9 mouse cellular contexts compared by ENCODE assay signal in genomic region chr5:43235997-43236396, GRCm38 (mm10). TPM values are rescaled to one million over a fixed set of nuclear protein-coding genes. Genes with fewer than 3 reads are reported as not detected.
DNase-seq lines count a peak whose midpoint lies in the region; ATAC-seq lines count a peak whose summit lies in the region.
"Had no signal": no experiment of that assay in that cellular context is flagged by ENCODE, and none has a peak within 500 bp of the region (broad histone marks: within the 10 kb centered on the region; RNA-seq: fewer than 3 reads in every experiment).

No protein-coding gene starts in this region.

- peak; percentile 42 for DNase-seq in cerebellum, adult 9-10 months
- no peak for DNase-seq in cerebellum, adult 11-12 months
- DNase-seq in large intestine, adult 2 months (ENCODE audit: low read depth, low spot score): peak; percentile 64
- DNase-seq in layer of hippocampus, adult 9-10 months (ENCODE audit: low spot score): no peak
- no peak for DNase-seq in layer of hippocampus, adult 8-10 months (ENCODE audit: low spot score in 2 of 2)
- DNase-seq: lung, postnatal 4 days had no signal

- peak overlapping the region; percentile 91 for H3K4me2 ChIP-seq in stomach, embryonic 14.5 days (replicated peaks; ENCODE audit: low read depth, low read length)

- WGBS in large intestine, adult 2 months: 15% methylated on average over 5 of the region's 5 CpGs
- 28% methylated on average over 5 of the region's 5 CpGs for WGBS in stomach, embryonic 14.5 days

- no peak overlapping the region for H3K9ac ChIP-seq in stomach, embryonic 14.5 days (replicated peaks; ENCODE audit: low read depth, low read length)

- H3K4me3 ChIP-seq in megakaryocyte, embryonic 14.5 days (replicated peaks): peak overlapping the region; percentile 93
- H3K4me3 ChIP-seq in stomach, embryonic 14.5 days (ENCODE audit: low read depth, low read length): peak overlapping the region; percentile 84; the same call in 1 of the 2 replicates

- peaks cover 44% of the 10 kb centered on the region for H3K36me3 ChIP-seq in megakaryocyte, embryonic 14.5 days (replicated peaks; ENCODE audit: low read length)
- H3K36me3 ChIP-seq in stomach, embryonic 14.5 days (ENCODE audit: control insufficient read depth, insufficient read depth, low read length): no peaks in the 10 kb centered on the region

- H3K9me3 ChIP-seq in megakaryocyte, embryonic 14.5 days: no peaks in the 10 kb centered on the region
- H3K9me3 ChIP-seq in stomach, embryonic 14.5 days (ENCODE audit: control insufficient read depth, low read depth, low read length): no peaks in the 10 kb centered on the region

- peaks cover 34% of the 10 kb centered on the region for H3K4me1 ChIP-seq in megakaryocyte, embryonic 14.5 days
- 0 out of 2 replicates have a peak, but pooled peaks cover 2% of the 10 kb centered on the region for H3K4me1 ChIP-seq in stomach, embryonic 14.5 days (ENCODE audit: control insufficient read depth, insufficient read depth, low read length)

- H3K27ac ChIP-seq in stomach, embryonic 14.5 days (ENCODE audit: low read length): no peak overlapping the region

- no peaks in the 10 kb centered on the region for H3K27me3 ChIP-seq in megakaryocyte, embryonic 14.5 days (replicated peaks)
- no peaks in the 10 kb centered on the region for H3K27me3 ChIP-seq in stomach, embryonic 14.5 days (ENCODE audit: control insufficient read depth, insufficient read depth, low read length)

- ATAC-seq in megakaryocyte, adult 5-6 weeks (ENCODE audit: poor library complexity, severe bottlenecking): no peak
- ATAC-seq in stomach, embryonic 14.5 days (ENCODE audit: insufficient number of reproducible peaks, insufficient read depth, low FRiP score, low read depth): no peak

RNA-seq across cellular contexts. Expression of gene Cpeb2, which starts 3.0 kb away (rescaled TPM):
- 19.3 and 101 TPM in 2 replicates for polyA plus RNA-seq in megakaryocyte, embryonic 14.5 days (2012; ENCODE audit: insufficient read depth, low replicate concordance)
- 18.0 and 20.5 TPM in 2 replicates for total RNA-seq in megakaryocyte, adult 5-6 weeks (2015)
- 6.4 and 9.6 TPM in 2 replicates for total RNA-seq in megakaryocyte, adult 5-6 weeks (2017)
- 2.7 and 4.8 TPM in 2 replicates for polyA plus RNA-seq in large intestine, adult 2 months (2012; rRNA removed)
- polyA plus RNA-seq in stomach, embryonic 14.5 days (2014; fragmentation: Nextera tagmentation; extraction: Ambion mirVana): 3.2 and 3.4 TPM in 2 replicates
- 10 to 100 TPM; 52.0 to 58.2 (median 56.1) TPM for total RNA-seq in layer of hippocampus, adult 8-10 months (2022)

Comparison
In these comparisons a context has a peak if more than half of its experiments do, and no peak if none do; other contexts are left out.
1. DNase-seq: peak in cerebellum, adult 9-10 months (single experiment) and large intestine, adult 2 months (single experiment); none in cerebellum, adult 11-12 months (single experiment), layer of hippocampus, adult 9-10 months (single experiment) and layer of hippocampus, adult 8-10 months (0 of 2).